Mouse (Mus musculus) CH12.LX (cell line): ENCODE data around the gene Prkci.

ENCODE experiments used
- CHD2 ChIP-seq: IDR thresholded peaks from 2 replicates; pipeline ENCODE4 v1.6.1; 2011; ENCODE audit warnings: low read length, improper control_type of control experiment
- EP300 ChIP-seq: IDR thresholded peaks from 2 replicates; pipeline ENCODE4 v1.6.1; 2011; ENCODE audit warnings: low read length, improper control_type of control experiment

GRCm38 (mm10) chr3:30999401-31000017 lies 4.0 kb downstream of the Prkci start:
- TF ChIP-seq CHD2 = no peak
- TF ChIP-seq EP300 = no peak
